Mouse (Mus musculus): ENCODE results near the gene Duox2.

Duox2 gene

DNA sequence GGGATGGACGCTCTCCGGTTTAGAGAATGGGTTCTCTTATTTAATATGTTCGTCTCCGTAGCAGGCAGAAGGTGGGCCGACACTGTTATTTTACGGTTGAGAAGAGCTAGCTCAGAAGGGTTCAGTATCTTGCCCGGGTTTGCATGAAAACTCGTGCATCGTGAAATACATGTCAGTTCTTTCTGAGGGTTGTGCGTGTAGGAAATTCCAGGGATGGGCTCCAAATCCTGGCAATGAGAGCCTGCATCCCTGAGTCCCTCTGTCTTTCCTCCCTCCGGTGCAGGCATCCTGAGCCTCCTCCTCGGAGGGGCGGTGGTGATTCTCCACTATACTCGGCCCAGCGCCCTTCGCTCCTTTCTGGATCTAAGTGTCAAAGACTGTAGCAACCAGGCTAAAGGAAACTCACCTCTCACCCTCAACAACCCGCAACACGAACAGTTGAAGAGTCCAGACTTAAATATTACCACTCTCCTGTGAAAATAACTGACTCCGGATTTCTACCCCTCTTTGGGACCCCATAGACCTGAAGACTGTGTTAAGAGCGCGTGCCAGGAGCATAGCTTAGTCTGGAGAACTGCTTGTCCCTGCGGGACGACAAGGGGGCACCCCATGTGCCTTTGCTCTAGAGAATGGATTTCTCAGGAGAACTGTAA, 3.8 kb upstream of the Duox2 start:
- no peak for DNase-seq

DNA sequence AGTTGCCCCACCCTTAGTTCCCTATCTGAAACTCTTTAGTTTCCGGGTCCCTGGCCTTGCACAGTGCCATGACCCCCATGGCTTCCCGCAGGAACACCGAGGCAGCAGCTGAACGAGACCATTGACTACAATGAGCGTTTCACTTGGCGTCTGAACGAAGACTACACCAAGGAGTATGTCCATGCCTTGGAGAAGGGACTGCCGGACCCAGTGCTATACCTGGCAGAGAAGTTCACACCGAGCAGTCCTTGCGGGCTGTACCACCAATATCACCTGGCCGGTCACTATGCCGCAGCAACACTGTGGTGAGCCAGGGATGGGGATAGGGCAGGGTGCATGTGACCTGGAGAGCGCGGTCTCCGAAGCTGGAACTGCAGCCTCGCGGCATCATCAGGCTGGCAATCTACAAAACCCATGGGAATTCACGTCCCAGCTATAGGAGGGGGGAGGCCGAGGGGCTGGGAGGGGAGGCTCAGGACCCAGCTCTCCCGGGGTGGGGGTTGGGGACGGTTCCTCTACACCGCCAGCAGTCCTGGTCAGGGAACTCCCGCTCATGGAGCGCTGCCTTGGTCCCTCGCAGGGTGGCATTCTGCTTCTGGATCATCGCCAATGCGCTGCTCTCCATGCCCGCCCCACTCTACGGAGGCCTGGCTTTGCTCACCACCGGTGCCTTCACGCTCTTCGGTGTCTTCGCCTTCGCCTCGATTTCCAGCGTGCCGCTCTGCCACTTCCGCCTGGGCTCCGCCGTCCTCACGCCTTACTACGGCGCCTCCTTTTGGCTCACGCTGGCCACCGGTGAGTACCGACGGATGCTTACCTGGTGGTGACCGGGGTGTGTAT, 3.1 kb upstream of the Duox2 start:
- peak; percentile 36 to 62 for DNase-seq

DNA sequence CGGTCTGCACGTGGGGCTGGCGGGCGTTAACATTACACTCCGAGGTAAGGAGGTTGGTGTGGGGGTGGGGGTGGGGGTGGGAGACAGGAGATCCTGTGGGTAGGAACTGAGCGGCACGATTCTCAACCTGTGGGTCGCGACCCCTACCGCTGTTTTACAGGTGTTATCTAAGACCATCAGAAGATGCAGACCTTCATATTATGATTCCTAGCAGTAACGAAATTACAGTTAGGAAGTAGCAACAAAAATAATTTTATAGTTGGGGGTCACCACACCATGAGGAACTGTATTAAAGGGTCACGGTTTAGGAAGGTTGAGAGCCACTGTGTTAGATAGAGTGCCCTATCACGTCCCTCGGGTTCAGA, 2.4 kb upstream of the Duox2 start:
- no peak for DNase-seq

GRCm38 (mm10) chr2:122299911-122300655, 1.8 kb upstream of the Duox2 start:
- no peak for DNase-seq

- peak; percentile 17 to 54 for DNase-seq
Observed at GRCm38 (mm10) chr2:122298596-122299490, 594 bp upstream of the Duox2 start, which contains the start of gene Duoxa2. TSS of gene Duoxa2 (plus strand) at chr2:122298900.

DNA sequence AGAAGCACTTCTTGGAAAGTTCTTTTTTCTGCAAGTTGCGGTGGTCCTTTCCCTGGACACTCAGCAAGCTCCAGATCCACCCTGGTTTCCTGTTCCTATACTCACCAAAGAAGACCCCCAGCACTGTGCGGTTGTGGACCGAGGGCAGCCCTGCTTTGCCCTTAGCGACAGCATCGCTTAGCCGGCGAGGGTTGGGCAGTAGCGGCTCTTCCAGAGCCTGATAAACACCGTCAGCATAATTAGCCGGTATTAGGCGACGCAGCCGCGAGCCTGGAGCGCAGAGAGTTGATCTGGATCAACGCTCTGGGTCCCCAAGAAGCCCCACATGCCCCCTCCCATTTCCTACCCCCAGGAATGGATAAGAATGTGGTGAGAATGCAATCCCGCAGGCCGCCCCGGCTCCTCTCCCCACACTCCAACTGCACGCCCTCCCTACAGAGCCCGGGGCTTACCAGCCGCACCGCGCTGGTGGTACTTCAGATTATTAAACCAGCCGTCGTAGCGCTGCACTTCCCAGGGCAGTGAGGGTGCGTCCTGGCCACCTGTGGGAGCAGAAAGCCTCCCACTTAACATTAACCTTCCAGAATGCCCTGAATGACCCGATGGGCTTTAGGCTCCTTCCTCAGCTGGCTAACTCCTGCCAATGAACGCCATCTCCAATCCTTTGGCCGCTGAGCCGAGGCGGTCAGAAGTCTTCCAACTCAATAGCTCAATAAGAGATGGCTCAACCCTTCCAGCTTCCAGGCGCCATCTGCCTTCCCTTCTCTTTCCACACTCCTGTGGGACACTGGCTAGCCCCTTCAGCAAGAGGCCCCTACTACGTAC, 766 bp downstream of the Duox2 start:
- DNase-seq, result peak in 1 of 2 experiments; percentile 13

DNA sequence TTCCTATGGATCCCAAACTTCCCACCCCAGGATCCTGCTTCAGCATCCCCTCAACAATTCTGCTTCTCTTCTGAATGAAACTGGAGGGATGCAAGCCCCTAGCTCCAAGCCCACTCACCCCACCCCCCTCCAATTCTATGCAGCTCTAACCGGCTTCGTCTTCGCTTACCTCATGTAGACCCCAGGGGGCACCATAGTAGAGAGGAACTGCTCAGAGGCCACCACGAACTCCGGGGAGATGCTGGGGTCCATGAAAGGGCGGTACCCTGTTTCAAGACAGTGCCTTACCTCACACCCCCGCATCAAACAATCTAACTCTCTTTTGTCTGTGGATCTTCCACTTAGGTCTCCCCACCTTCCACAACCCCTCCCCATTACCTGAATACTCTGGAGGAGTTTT, 3.3 kb downstream of the Duox2 start:
- DNase-seq, result no peak

DNA sequence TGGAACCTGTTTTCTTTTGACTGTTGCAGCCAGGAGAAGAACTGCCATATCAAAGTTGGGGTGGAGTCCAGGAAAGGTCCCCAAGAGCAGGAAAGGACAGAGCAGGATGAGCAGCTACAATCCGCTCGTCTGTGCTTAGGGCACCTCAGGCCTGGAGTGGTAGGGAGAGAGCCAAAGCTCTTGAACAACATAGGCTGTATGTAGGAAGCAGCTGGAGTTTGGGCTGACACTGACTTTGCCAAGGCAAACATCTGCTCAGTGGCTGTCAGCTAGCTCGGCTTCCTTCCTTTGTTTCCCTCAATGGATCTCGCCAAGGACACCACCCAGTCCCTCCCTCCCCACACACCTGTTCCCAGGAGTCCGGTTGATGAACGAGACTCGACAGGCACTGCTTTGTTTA, 12.1 kb downstream of the Duox2 start:
- DNase-seq, result no peak

DNA sequence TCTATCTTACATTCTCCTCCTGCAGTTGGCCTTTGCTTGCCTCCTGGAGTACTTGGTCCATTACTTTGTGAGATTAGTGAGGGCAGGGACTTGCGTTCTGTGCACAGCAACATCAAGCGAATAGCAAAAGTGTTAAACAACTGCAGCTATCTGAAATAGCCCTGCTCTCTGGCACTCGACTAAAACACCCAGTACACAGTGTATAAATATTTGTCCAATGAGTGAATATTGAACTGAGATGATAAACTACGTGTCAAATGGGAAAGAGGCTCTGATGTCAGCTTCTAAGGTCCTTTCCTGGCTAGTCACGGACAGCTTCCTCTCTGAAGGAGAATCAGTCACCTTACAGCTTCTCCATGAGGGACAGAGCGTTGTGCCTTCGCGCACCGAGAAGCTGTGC, 14.2 kb downstream of the Duox2 start:
- no peak for DNase-seq

DNA sequence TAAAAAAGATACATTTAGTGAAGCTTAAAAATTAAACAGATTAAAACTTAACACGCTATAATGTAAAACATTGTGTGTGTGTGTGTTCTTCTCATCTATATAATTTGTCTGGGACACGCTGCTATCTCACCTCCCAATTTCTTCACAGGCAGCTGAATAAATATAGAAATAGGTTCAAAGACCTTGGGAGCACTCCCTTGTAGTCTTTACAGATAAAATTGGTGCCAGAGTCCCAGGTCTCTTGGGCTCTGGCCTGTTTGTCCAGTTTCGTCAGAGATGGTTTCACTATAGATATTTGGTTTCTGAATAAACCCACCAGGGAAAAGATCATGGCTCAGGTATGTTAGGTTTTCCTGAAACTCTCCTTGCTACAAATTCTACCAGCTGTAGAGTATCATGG, 19.5 kb downstream of the Duox2 start:
- DNase-seq, result no peak

DNA sequence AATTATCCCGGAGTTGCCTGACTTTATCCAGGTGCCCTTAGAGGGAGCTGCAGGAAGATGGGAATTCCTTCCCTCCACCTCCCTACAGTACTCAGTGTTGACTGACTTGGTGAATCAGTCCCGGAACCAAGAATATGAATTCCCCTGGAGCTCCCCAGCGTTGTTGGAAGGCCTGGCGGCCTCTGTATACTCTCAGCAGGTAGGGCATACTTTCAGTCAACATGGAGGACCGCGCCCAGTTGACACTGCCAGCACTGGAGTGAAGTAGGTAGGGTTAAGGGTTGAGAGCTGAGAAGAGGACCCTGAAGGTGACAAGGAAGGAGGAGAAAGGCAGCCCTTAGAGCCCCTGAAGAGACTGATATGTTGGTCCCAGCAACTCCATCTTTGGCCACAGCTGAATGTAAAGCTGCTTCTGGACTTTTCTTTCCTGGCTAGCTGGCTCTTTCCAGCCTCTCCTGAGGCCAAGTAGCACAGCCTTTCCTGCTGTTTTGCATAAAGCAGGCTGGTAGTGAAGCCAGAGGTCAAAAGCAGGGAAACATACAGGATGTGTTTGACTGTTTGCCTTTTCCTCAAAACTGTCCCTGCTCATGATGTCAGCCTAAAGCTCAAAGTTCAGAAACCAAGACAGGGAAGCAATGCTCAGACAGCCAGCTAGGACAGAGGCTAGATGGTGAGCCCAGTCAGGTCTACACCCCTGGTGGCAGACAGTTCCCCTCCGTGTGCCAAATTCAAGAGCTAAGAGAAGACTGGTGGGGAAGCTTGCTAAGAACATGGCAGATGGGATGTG, 31.6 kb downstream of the Duox2 start:
- DNase-seq, result peak in 1 of 2 experiments; percentile 15

- DNase-seq, result peak in 1 of 2 experiments; percentile 9
Observed at GRCm38 (mm10) chr2:122264690-122265089, 33.6 kb downstream of the Duox2 start.

GRCm38 (mm10) chr2:122260729-122261128, 37.5 kb downstream of the Duox2 start:
- DNase-seq, result no peak

GRCm38 (mm10) chr2:122255997-122256396, 42.3 kb downstream of the Duox2 start:
- DNase-seq, result no peak

- no peak for DNase-seq
Observed at GRCm38 (mm10) chr2:122247786-122248185, 50.5 kb downstream of the Duox2 start.

DNA sequence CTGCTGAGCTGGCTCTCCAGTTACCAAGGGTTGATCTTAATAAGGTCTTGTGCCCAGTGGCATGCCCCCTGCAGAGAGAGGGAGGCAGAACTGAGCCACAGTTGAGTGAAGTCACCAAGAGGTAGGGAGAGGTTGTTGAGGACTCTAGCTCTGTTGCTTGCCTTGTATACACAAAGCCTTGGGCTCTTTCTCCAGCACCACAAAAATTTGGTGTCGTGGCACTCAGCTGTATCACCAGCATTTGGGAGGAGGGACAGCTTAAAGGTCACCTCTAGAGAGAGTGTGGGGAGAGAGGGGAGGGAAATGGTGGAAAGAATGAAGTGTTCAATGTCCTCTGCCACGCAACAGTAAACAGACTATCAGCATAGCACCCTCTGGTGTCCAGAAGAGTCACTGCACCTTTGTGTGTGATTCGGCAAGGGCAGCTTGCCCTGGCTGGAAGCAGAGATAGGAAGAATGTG, 54.5 kb downstream of the Duox2 start:
- DNase-seq, result peak; percentile 85 to 89

- DNase-seq, result peak; percentile 32 to 80
Observed at GRCm38 (mm10) chr2:122241935-122242334, 56.3 kb downstream of the Duox2 start.

DNA sequence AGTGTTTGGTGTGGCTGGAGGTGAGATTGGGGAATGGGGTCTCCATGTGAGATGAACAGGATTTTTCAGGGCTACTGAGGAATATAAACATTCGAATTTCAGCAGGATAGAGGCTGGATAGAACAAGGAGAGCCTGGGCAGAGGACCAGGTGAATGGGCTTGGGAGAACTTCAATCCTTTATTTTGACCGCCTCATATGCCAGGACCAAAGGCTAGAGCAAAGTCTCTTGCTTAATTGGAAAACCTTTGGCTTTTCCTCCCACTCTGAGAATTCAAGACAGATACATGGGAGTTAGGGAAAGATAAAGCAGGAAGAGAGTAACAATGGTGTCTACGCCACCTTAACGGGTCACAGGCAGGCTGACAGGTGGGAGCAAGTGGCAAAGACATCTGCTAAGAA, 57.0 kb downstream of the Duox2 start:
- peak in 1 of 2 experiments; percentile 27 for DNase-seq

GRCm38 (mm10) chr2:122240735-122241134, 57.5 kb downstream of the Duox2 start:
- peak; percentile 18 to 53 for DNase-seq

DNA sequence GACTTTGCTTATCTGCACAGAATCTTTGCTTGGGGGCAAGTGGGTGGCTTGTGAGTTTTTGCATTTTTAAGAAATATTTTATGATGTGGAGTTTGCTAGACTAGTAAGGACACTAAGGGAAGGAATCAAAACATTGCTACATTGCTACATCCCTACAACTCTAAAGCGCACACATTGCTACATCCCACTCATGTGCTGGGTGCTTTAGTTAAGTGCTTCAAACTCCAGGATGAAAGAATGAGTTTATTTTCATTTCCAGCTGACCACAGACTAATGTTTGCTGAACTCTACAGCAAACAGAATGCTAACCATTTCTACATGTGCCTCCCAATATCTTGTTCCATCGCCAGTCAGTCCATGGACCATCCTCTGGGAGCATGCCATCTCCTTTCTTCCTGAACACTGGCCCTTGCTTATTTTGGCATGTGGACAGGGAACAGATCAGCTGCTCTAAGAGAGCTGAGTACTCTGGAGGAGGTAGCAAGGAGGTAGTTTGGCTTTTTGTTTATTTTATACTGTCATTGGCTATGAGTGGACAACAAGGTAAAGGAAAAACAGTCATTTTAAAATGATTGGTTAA, 60.3 kb downstream of the Duox2 start:
- peak; percentile 50 to 57 for DNase-seq

All from kidney, postnatal 25 days (tissue).